Mouse (Mus musculus): ENCODE measurements around the gene Metrn. TPM values are rescaled to one million over a fixed set of nuclear protein-coding genes. Genes with fewer than 3 reads are reported as not detected.
A peak's percentile ranks its signal among the peaks of the same experiment; 100 is the strongest.

Metrn gene
- 10 to 100 TPM; 39.6 to 52.1 (median 46.8) TPM for total RNA-seq (2022)

DNA sequence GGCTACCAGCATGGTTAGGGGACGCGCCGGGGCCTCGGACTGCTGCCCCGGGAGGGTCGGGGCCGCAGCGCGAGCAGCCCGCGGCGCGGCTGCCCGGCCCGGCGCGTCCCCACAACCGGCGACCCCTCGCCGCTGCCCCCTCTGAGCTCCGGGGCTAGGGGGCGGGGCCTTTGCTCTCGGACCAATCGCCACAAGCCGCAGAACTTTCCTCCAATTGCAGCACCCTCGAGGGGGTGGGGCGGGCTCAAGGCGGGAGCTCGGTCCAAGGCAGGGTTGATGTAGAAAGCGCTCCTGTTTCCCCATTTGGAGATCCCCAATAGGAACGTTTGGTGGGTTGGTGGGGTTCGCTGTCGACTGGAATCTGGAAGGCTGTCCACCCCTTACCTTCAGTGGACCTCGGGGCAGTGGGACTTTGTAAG is at the start of gene Metrn:
TSS of gene Metrn (minus strand) at position 186 of the 419 bp plus-strand sequence.
- DNase-seq (ENCODE audit: low spot score in 2 of 2) = peak; percentile 78 to 80

DNA sequence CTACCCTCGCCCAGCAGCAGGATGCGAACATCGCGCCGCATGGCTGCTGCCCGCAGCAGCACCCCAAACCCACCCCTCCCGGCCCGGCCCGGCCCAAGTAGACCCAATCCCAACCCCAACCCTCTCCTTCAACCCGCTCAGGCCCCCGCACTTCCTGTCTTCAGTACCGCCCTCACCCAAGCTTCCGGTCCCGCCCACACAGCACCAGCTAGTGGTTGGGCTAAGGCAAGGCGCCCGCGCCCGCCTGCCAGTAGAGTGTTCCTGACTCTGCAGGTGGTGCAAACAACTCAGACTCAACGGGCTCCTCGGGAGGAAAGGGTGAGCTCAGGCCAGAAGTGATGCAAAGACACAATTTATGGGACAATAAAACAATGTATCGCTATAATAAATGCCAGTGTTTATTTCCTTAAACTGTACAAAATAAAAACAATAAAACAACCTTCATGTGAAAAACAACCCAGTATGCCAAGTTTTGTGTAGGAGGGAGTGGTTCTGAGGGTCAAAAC is 47.5 kb upstream of the Metrn start, which contains the start of gene Rhot2:
TSS of gene Rhot2 (minus strand) at position 456 of the 506 bp plus-strand sequence.
- DNase-seq (ENCODE audit: low spot score in 2 of 2) = peak; percentile 91 to 94

DNA sequence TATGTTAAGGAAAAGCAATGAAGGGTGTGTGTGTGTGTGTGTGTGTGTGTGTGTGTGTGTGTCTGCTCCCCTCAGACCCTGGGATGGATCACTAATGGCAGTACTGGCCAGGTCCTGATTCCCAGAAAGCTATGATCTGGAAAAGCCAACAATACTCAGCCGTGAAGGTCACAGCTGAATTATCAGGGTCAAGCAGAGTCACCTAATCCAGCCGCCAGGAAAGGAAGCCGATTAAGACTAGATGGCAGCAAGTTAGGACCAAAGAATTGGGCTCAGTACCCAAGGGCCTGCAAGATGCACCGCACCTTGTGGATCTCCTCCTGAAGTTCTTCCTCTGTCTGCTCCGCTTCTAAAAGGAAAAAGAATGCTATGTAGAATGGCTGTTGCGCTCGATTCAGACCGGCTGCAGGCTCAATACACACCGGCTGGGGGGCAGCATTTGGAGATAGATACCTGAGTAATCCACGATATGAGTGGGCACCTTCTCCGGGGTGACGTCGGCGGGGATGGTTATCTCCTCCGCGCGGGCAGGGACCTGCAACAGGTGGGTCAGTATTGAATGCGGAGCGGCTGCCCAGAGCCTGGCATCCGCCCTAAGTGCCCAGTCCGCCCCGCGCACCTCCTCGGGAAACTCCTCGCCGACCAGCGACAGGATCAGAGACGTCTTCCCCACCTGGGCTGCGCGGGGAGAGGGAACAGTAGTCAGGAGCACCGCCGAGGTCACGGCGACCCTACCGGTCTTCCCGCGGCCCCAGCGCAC is 46.9 kb upstream of the Metrn start:
- no peak for DNase-seq (ENCODE audit: low spot score in 2 of 2)

DNA sequence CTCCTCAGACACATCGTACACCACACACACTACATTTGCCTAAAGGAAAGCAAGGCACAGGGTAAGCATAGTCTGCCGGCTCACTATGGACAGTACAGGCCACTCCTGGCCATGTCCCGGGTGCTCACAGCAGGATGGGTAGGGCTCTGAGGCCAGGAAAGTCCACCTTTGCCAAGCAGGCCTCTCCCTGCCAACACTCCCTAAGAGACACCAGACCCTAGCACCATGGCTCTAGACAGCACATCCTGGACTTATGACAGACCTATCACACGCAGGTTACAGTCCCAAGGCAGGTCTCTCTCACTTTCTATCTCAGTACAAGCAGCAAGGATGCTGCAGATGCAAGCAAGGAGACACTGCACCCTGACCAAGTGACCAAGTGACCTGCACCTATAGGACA is 46.2 kb upstream of the Metrn start:
- DNase-seq (ENCODE audit: low spot score in 2 of 2) = no peak

DNA sequence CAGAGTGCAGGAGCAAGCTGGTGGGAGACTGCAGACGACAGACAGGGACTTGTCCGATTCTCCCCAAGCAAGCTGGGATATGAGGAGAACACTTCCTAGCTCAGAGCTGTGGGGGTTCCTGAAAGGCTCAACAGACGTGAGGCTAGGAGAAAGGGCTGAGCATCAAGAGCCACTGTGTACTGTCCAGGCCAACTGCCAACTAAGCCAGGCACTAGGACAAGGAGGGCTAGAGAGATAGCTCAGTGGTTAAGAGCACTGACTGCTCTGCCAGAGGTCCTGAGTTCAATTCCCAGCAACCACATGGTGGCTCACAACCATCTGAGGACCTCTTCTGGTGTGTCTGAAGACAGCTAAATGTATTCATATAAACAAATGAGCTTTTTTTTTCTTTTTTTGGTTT is 45.6 kb upstream of the Metrn start:
- no peak for DNase-seq (ENCODE audit: low spot score in 2 of 2)

DNA sequence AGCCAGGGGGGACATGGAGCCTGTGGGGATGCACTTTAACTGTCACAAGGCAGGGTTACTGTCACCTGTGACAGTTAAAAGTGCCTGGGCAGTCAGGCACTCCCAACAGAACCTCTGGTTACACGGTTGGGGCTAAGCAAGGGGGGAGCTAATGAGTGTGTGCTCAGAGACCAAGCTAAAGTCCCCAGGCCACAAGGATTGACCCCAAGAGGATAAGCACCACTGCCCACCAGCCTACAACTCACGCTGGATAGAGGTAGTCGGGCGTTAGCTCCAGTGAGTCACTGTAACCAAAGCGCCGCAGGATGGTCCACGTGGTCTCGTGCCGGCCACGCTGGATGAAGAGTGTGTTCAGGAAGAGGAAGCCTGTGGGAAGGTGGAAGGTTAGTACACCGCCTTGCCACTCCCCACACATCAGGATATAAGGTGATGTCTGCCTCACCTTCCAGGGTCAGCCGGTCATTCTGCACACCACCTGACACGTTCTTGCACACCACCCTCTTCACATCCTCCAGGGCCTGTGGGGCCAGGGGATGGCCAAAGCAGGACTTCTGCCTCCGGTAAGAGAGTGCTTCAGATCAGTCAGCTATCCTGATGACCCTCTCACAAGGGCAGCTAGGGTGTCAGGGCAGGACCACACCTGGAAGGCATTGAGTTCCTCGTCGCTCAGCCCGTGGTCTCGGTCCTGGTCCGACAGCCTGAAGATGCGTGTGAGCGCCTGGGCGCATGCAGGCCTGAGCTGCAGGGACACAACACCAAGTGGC is 44.4 kb upstream of the Metrn start, which contains the start of gene Gm20683:
TSS of gene Gm20683 (minus strand) at position 647 of the 764 bp plus-strand sequence.
- no peak for DNase-seq (ENCODE audit: low spot score in 2 of 2)

DNA sequence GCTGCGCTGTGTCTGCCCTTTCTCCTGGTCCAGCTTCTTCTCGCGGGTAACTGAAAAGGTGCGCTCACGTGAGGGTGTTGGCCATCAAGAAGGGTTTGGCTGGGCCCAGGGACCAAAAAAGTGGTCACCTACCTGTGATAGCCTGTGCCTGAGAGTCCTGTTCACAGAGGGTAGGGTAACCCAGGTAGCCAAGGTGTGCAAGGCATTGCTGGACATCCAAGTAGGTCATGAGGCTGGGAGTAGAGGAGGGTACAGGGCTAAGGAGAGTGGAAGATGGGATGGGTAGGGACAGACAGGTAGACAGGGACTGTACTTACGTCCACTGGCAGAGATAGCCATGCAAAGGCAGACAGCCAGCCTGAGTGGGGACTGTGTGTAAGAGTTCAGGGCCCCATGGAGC is 43.6 kb upstream of the Metrn start:
- DNase-seq (ENCODE audit: low spot score in 2 of 2) = no peak

DNA sequence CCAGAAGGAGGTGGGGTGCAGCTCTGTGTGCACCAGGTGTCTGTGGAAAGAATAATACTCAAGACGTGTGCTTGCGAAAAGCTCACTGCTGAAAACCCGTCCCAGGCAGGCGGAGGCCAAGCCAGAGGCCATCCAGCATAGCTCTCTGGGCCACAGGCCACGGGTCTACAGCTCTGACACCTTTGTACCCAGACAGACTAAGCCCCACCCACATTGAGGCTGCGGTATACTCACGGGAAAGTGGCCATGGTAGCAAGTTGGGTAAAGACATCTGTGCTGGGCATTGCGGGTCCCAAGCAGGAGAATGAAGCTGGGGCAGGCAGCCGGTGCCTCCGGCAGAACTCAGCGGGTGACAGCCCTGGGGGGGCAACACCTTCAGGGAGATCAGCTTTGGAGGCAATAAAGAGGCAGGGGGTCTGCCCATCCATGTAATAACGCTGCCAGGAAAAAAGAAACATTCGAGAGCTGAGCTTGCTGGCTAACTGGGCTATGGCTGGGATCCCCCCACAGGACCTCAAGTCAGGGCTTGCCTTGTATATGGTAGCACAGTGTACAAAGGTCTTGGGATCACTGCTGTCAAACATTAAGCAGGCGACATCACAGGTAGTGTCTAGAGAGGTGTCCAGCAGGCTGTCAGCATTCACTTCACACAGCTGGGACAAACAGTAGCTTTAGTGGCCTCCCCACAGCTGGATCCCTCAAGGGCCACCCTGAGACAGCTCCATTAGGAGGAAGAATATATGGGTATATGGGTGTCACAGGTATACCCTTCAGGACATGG is 42.7 kb upstream of the Metrn start:
- no peak for DNase-seq (ENCODE audit: low spot score in 2 of 2)

DNA sequence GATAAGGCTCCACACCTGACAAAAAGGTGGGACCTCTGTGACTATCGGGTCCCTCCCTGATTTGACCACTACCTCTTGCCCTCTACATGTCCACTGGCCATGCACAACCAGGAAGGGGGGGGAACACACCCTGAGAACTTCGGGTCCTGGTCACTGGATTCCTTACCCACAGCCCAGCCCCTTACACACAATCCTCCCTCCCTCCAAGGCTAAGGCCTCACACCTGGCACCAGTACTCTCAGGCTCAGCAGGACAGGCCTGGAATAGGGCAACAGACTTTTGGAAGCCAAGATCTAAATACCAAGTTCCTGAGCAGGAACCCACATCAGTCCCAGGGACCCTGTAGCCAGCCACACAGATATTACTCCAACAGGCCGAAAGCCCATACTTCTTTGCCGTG is 42.0 kb upstream of the Metrn start:
- DNase-seq (ENCODE audit: low spot score in 2 of 2) = no peak

DNA sequence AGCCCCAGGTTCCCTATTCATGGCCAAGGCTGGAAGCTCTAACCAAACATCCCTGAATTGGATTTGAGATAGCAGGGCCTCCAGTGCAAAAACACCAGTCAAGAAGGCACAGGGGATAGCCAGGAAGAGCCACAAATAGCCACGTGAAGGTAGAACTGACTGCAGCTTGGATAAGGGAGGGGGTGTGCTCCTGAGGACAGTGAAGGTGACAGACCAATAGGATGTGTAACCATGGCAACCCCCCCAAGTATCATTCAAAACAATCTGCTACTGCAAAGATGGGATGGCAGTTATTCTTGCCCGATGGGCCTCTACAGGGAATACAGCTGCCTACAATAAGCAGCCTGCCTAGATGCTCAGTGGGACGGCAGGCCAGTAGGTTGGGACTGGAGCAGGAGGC is 40.6 kb upstream of the Metrn start:
- no peak for DNase-seq (ENCODE audit: low spot score in 2 of 2)

DNA sequence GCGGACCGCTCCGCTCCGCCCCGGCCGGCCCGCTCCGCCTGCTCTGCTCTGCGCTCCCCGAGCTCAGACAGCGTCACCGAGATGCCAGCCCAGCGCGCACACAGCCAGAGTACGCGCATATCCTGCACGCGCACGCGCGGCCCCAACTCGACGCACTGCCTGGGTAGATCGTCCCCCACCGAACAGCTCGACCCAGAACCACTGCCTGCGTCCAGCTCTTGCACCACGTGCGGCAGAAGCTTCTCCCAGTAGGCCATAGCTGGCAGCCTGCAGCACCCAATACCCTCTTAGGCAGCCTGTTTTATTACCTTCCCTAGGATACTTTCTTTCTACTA is 40.1 kb upstream of the Metrn start, which contains the start of gene Rhbdl1:
TSS of gene Rhbdl1 (minus strand) at position 220 of the 335 bp plus-strand sequence.
- DNase-seq (ENCODE audit: low spot score in 2 of 2) = peak; percentile 77 to 89

DNA sequence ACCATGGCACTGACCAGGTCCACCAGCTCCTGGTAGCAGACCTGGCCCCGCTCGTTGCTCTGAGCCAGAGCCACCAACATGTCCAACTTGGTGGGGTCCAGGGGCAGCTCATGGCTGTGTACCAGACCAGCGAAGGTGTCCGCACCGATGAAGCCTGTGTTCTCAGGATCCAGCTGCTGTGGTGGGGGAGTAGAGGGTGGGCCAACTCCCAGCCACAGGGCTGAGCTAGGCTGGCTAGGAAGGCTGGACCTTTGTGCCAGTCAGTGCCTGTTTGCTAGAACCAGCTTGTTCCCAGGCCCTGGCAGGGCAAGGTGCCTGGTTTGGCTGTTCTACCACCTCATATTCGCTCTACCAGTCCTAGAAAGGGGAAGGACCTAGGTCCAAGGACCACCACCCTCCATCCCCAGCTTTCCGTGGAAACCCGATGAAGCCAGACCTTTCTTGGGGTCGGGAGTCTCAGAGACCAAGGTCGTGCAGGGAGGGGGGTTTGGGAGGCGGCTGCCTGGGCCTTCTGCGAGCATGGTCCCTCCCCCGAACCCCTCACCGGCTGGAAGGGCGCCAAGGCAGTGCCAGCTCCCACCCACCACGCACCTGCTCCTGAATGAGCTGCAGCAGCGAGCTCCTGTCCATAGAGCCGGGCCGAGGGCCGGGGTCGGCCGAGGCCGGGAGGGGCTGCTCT is 39.6 kb upstream of the Metrn start:
- no peak for DNase-seq (ENCODE audit: low spot score in 2 of 2)

DNA sequence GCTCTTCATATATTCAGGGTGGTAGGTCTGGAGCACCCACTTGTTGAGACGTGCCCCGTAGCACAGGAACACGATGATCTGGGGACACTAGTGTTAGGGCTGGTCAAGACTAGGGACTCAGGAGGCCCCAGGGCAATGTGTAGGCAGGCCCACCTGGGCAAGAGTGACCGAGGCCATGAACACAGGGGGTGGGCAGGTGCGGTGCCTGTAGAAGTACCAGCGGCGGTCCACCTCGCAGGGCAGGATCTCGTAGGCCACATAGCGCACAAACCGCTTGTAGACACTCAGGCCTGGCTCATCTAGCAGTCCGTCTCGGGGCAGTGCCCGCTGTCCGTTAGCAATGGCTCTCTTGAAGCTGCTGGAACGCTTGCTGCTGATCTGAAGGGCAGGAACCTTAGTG is 38.9 kb upstream of the Metrn start:
- DNase-seq (ENCODE audit: low spot score in 2 of 2) = no peak

DNA sequence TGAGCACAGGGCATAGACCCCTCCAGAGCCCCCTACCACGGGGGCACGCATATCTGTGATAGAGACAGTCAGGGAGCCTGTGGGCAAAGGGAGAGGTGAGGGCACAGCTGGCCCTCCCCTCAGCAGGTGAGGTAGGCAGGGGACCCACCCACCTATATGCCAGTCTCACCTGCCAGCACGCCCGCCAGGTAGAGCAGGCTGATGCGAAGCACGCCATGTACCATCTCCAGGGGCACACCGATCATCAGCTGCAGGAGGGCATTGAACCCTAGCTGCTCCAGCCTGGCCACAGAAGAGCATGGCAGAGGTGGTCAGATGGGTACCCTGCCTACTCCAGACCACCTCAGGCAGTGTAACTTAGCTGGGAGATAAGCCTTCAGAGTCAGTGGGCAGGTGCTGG is 38.4 kb upstream of the Metrn start:
- no peak for DNase-seq (ENCODE audit: low spot score in 2 of 2)

DNA sequence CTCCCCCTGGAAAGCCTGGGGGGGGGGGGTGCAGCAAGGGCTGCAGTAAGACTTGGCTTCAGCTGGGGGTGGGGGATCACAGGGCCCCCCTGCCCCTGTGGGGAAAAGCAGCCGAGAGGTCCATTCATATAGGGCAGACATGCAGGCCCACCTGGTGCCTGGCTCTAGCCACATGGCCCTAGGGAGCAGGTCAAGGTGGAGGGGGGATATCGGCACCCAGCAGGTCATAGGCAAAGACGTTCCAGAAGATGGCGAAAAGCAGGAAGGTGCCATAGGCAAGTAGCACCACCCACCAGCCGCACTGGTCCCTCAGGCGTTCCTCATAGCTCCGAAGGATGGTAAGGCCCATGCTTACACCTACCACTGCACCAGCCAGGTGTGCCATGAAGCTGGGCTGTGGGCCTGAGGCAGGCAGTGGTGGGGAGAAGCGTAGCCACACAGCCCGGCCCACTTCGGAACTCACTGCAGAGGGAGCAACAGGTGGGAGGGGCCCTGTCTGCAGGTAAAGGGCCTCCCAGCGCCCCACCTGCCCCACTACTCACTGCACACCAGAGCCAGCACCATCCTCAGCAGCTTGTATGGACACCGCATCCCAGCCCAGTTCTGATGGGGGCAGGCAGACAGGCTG is 37.8 kb upstream of the Metrn start:
- DNase-seq (ENCODE audit: low spot score in 2 of 2) = no peak

DNA sequence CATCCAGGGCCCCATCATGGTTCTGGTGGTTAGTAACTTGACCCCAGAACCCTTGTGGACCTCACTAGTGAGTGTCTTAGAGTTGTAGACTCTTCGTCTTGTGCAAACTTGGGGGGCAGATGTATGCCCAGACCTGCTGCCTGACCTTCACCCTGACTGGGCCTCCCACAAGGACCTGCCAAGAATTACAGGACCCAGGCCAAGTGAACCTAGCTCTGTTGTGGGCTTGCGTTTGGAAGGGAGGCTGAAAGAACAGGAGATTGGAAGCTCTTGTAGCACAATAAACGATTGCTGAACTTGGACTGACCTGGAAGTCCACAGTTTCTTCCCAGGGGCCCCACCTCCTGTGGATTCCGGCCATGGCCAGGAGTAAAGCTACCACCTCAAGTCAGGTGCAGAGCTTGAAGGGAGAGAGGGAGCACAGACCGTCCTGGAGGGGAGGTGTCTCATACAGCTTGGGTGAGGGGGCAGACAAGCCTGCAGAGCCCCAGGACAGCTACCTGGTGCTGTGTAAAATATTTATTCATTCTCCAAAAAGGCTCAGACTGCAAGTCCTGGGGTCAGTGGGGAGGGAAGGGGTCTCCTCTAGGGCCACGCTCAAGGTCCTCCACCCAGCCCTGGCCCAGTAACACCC is 37.1 kb upstream of the Metrn start:
- DNase-seq (ENCODE audit: low spot score in 2 of 2) = no peak

DNA sequence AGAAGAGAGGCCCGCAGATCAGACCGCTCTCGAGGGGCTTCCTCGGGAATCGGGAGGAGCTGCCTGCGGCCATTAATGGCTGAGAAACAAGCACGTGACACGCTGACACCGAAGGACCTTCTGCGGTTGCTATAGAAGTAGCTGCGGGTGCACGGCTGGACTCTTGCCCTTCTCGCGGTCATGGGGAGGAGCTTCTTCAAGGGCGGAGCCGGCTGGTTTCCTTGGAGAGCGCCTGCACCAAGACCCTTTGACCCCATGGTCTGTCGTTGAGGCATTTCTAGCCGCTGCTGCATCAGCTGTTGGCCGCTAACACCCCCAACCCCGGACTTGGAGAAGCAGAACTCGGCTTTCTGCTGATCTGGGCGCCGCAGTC is 36.3 kb upstream of the Metrn start, which contains the start of gene Stub1:
TSS of gene Stub1 (minus strand) at position 114 of the 373 bp plus-strand sequence.
- DNase-seq (ENCODE audit: low spot score in 2 of 2) = peak; percentile 93

DNA sequence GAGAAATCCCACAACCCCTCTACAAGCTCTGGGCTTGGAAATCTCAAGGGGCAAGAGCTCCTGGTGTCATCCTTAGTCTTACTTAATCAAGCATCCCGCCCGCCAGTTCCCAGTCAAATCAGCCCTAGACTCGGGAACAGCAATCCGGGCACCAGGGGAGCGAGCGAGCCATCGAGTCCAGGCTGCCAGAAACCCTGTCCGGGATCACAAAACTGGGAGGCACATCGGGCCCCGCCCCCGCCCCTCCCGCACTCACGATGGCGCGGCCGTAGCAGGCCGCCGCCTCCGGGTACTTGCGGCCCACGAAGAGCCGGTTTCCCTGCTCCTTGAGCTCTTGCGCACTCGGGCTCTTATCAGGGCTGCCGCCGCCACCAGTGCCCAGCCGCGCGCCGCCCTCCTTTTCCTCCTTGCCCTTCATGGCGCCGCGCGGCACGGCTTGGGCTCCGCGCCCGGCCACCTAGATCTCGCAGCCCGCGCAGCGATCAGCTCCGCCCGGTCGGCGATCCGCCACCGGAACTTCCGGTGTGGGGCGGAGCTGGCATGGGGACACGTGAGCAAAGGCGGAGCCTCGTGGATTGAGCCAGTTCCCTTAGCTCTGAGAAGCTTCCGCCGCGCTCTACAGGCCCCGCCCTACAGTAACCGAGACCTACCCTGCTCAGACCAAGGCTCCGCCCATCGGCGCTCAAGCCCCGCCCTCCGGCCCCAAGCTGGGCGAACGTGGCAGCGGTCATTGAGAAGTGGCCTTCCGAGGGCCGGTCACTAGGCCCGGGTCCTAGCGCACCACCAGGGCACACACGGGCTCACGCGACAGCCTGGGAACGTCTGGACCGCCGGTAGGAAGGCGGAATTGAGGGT is 35.7 kb upstream of the Metrn start:
- peak; percentile 99 to 100 for DNase-seq (ENCODE audit: low spot score in 2 of 2)
